ENCODE assay signal across 17 mouse cellular contexts in genomic region chr13:30765906-30766305, GRCm38 (mm10). TPM values are rescaled to one million over a fixed set of nuclear protein-coding genes. Genes with fewer than 3 reads are reported as not detected.
A peak's percentile ranks its signal among the peaks of the same experiment; 100 is the strongest.
DNase-seq lines count a peak whose midpoint lies in the region; TF ChIP-seq lines count a peak whose summit lies in the region.
"Had no signal": no experiment of that assay in that cellular context is flagged by ENCODE, and none has a peak within 500 bp of the region (broad histone marks: within the 10 kb centered on the region; RNA-seq: fewer than 3 reads in every experiment).

No protein-coding gene starts in this region.

- no peak for DNase-seq in spleen, adult 2 months (ENCODE audit: low read depth in 1 of 2, low spot score in 2 of 2)
- DNase-seq in spleen, postnatal 4 days (ENCODE audit: low spot score in 2 of 2): no peak
- peak; percentile 35 for DNase-seq in splenic B cell, adult 2 months (ENCODE audit: low read depth, low spot score)
- DNase-seq in thymus, postnatal 25 days: peak; percentile 52
- no peak for DNase-seq in lung, postnatal 10 days
- DNase-seq in adrenal gland, adult 18-20 months (ENCODE audit: low spot score in 2 of 2): no peak
- DNase-seq: adrenal gland, adult 8-10 months; adrenal gland, postnatal 36 days; cerebellum, adult 2 months; cerebellum, postnatal 10 days; gastrocnemius, postnatal 36 days; heart, adult 18-20 months; heart, postnatal 10 days had no signal

- H3K4me1 ChIP-seq in spleen, adult 2 months (ENCODE audit: control insufficient read depth, insufficient read depth, insufficient read length): peaks cover 23% of the 10 kb centered on the region
- H3K4me1 ChIP-seq: hindbrain, embryonic 13.5 days had no signal

- TF ChIP-seq CTCF in spleen, adult 2 months (IDR thresholded peaks at IDR 0.05; ENCODE audit: extremely low read depth, insufficient read depth, insufficient read length, insufficient replicate concordance): no peak

- WGBS in spleen, adult 2 months: 48% methylated on average over 5 of the region's 5 CpGs

- H3K27me3 ChIP-seq in spleen, adult 2 months (ENCODE audit: control insufficient read depth, insufficient read depth, low read length): no peaks in the 10 kb centered on the region
- H3K27me3 ChIP-seq in splenic B cell, adult 2 months (ENCODE audit: control insufficient read depth, insufficient read depth, low read length, poor library complexity, severe bottlenecking): no peaks in the 10 kb centered on the region
- H3K27me3 ChIP-seq: hindbrain, embryonic 13.5 days had no signal

- peak overlapping the region; percentile 80 for H3K27ac ChIP-seq in spleen, adult 2 months (ENCODE audit: insufficient read depth, low read length)
- H3K27ac ChIP-seq: embryonic facial prominence, embryonic 10.5 days; heart, embryonic 10.5 days; hindbrain, embryonic 13.5 days; hindbrain, postnatal 0 days had no signal

- H3K4me3 ChIP-seq in spleen, adult 2 months (ENCODE audit: extremely low read depth, insufficient read depth, insufficient read length): no peak overlapping the region
- H3K4me3 ChIP-seq: embryonic facial prominence, embryonic 10.5 days; heart, embryonic 10.5 days; hindbrain, embryonic 13.5 days had no signal

- TF ChIP-seq POLR2A in spleen, adult 2 months (IDR thresholded peaks at IDR 0.05; ENCODE audit: low read depth, low read length): no peak

- H3K36me3 ChIP-seq in spleen, adult 2 months (ENCODE audit: control insufficient read depth, insufficient read depth, low read length): peaks cover 18% of the 10 kb centered on the region
- peaks cover 22% of the 10 kb centered on the region for H3K36me3 ChIP-seq in splenic B cell, adult 2 months (ENCODE audit: control insufficient read depth, insufficient read depth, low read length, poor library complexity, severe bottlenecking)
- H3K36me3 ChIP-seq: embryonic facial prominence, embryonic 10.5 days; heart, embryonic 10.5 days; hindbrain, embryonic 13.5 days had no signal

RNA-seq across cellular contexts. Expression of gene Irf4, which starts 16.9 kb away (rescaled TPM):
- 16.2 and 17.4 TPM in 2 replicates for polyA plus RNA-seq in spleen, adult 2 months (2012; rRNA removed)
- 10 to 100 TPM; 15.9 to 29.0 TPM for total RNA-seq in adrenal gland, adult 18-20 months (2021)
- total RNA-seq: hindbrain, postnatal 0 days had no signal

Comparison
In these comparisons a context has a peak if more than half of its experiments do, and no peak if none do; other contexts are left out.
1. DNase-seq: peak in splenic B cell, adult 2 months (single experiment) and thymus, postnatal 25 days (single experiment); none in spleen, adult 2 months (0 of 2), spleen, postnatal 4 days (0 of 2), lung, postnatal 10 days (single experiment) and adrenal gland, adult 18-20 months (0 of 2).